Mouse (Mus musculus) forebrain, embryonic 12.5 days (tissue): Measurements from ENCODE around the gene Fkbp3. TPM values are rescaled to one million over a fixed set of nuclear protein-coding genes. Genes with fewer than 3 reads are reported as not detected.
"Not testable (repeated sequence)": the region's sequence is repeated elsewhere in the genome, so short reads cannot be mapped to it uniquely, and the experiment has no call there.

Experiments
- ATAC-seq: fragments of 200-750 bp; cut with Nextera tagmentation; 2 replicates; pipeline ENCODE4 v1.8.0; 2017; ENCODE audit warnings: moderate TSS enrichment; ENCODE audit not compliant: low FRiP score
- H3K27ac ChIP-seq: fragments of 300-500 bp; sonication (generic); 2 replicates; pipeline ENCODE4 v1.5.1; 2016; ENCODE audit warnings: mild to moderate bottlenecking
- H3K27me3 ChIP-seq: fragments of 300-500 bp; sonication (generic); 2 replicates; pipeline ENCODE4 v1.6.1; 2016; ENCODE audit warnings: mild to moderate bottlenecking
- H3K36me3 ChIP-seq: fragments of 300-500 bp; sonication (generic); replicated peaks from 2 replicates; pipeline ENCODE4 v1.6.1; 2016; ENCODE audit warnings: mild to moderate bottlenecking
- H3K4me1 ChIP-seq: fragments of 300-500 bp; sonication (generic); 2 replicates; pipeline ENCODE4 v1.6.1; 2016
- H3K4me2 ChIP-seq: fragments of 300-500 bp; sonication (generic); 2 replicates; pipeline ENCODE4 v1.6.1; 2016; ENCODE audit warnings: mild to moderate bottlenecking, moderate library complexity
- H3K4me3 ChIP-seq: fragments of 300-500 bp; sonication (generic); replicated peaks from 2 replicates; pipeline ENCODE4 v1.5.1; 2016; ENCODE audit warnings: mild to moderate bottlenecking
- H3K9ac ChIP-seq: fragments of 300-500 bp; sonication (generic); 2 replicates; pipeline ENCODE4 v1.6.1; 2016; ENCODE audit warnings: mild to moderate bottlenecking
- H3K9me3 ChIP-seq: fragments of 300-500 bp; sonication (generic); 2 replicates; pipeline ENCODE4 v1.6.1; 2016
- WGBS: fragments of 180-500 bp; shearing (Covaris S2); methylation state at CpG from one replicate; pipeline ENCODE4 v1.1.7; 2016; 5-methylcytosine and 5-hydroxymethylcytosine counted together
- polyA plus RNA-seq: library from polyadenylated mRNA; unstranded; fragments of >200 nt; fragmentation: Nextera tagmentation; extraction: Ambion mirVana; gene quantifications from 2 replicates; pipeline ENCODE4 v1.2.1, GENCODE M21; 2016

Gene Fkbp3
- 660 and 664 TPM in 2 replicates for polyA plus RNA-seq

DNA sequence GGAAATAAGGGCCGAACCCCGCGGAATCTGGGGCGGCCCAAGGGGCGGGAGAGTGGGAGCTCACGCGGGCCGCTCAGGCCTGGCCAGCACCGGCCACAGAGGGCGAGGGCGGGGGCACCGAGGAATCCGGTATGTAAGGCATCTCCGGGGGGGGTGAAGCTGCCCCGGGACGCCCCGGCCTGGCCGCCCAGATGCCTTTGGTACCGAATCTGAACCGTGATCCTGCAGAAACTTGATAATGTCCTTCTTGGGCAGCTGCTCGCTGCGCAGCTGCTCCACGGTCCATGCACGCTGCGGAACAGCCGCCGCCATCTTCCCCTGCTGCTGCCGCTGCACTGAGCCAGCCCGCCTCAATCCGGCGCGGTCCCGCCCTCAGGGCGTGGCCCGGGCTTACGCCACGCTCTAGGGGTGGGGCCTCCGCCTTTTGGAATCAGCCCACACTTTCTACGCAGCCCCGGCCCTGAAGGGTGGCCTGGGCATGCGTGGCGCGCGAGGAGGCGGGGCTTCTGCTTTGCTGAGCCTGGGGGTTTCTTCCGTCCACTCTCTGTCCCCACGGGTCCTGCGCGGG is at the start of gene Fkbp3:
Fkbp3 (minus strand) TSS at position 397 of the 568 bp plus-strand sequence.
- Histone ChIP-seq H3K4me3 (peak within 1 kb of the TSS; percentile 83), H3K4me1 (peaks cover 37% of the 10 kb centered on the region), H3K27me3 (no peaks in the 10 kb centered on the region), H3K9ac (peak within 1 kb of the TSS; percentile 94), H3K27ac (peak within 1 kb of the TSS; percentile 91), H3K36me3 (peaks cover 8% of the 10 kb centered on the region), H3K9me3 (no peaks in the 10 kb centered on the region), H3K4me2 (peak within 1 kb of the TSS; percentile 82)
- peak; percentile 99 for ATAC-seq
- under 1% methylated on average over 49 of the region's 49 CpGs for WGBS

DNA sequence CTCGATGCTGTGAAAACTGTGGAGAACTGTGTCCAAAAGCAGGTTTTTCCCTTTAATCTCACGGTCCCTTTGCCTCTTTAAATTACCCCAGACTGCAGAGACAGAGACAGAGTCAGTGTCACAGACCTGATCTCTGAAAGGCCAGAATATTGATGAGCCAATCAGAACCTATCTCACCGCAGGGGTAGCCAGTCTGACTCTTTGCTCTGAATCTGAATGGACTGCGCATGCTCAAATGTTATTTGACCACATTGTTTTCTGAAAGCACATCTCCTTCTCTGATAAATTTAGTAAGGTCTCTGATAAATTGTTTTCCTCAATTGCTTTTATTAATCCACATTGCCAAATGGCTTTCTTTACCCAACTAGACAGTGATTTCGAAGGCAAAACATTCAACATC is 45.6 kb upstream of the Fkbp3 start:
- H3K27me3 ChIP-seq, result no peaks in the 10 kb centered on the region

DNA sequence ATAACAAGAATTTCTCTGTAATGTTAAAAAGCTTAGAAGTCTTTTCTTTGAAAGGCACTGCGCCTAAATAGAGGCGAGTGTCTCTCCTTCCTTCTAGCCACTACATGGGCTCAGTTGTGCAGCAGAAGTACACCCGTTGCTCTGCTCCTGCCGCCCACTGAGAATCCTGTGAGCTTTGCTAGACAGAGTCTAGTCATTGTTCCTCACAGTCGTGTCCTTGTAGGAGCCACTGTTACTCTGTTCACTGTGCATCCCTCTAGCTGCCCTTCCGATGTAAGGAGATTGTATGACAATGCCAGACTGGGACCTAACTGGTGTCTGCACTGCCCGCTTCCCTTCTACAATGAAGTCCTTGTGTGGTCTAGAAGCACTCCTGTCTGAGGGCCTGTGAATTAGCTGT is 45.2 kb upstream of the Fkbp3 start:
- ATAC-seq, result no peak
- H3K4me2 ChIP-seq, result no peak overlapping the region
- 84% methylated on average over 7 of the region's 7 CpGs for WGBS
- H3K36me3 ChIP-seq, result peaks cover 64% of the 10 kb centered on the region
- H3K27me3 ChIP-seq, result no peaks in the 10 kb centered on the region
- H3K9me3 ChIP-seq, result no peaks in the 10 kb centered on the region
- H3K4me1 ChIP-seq, result no peaks in the 10 kb centered on the region
- H3K4me3 ChIP-seq, result no peak overlapping the region
- no peak overlapping the region for H3K27ac ChIP-seq
- H3K9ac ChIP-seq, result no peak overlapping the region

More for the DNA sequence above, 45.6 kb upstream of the Fkbp3 start:
- no peak overlapping the region for H3K9ac ChIP-seq
- H3K9me3 ChIP-seq, result no peaks in the 10 kb centered on the region
- WGBS, result 95% methylated on average over 5 of the region's 5 CpGs
- peaks cover 65% of the 10 kb centered on the region for H3K36me3 ChIP-seq
- no peak for ATAC-seq
- H3K4me3 ChIP-seq, result no peak overlapping the region
- no peak overlapping the region for H3K27ac ChIP-seq
- H3K4me1 ChIP-seq, result no peaks in the 10 kb centered on the region
- no peak overlapping the region for H3K4me2 ChIP-seq

GRCm38 (mm10) chr12:65114978-65115377 is 41.2 kb upstream of the Fkbp3 start:
- not testable (repeated sequence) for H3K9ac ChIP-seq, H3K4me3 ChIP-seq, H3K27ac ChIP-seq, H3K9me3 ChIP-seq, H3K4me2 ChIP-seq, H3K27me3 ChIP-seq, H3K4me1 ChIP-seq, ATAC-seq
- H3K36me3 ChIP-seq, result peaks cover 55% of the 10 kb centered on the region
- WGBS, result 90% methylated on average over 3 of the region's 3 CpGs

GRCm38 (mm10) chr12:65113925-65114324 is 40.1 kb upstream of the Fkbp3 start:
- ATAC-seq, result no peak
- Histone ChIP-seq H3K9ac (no peak overlapping the region), H3K4me1 (no peaks in the 10 kb centered on the region), H3K4me2 (no peak overlapping the region), H3K27ac (no peak overlapping the region), H3K36me3 (peaks cover 56% of the 10 kb centered on the region), H3K9me3 (no peaks in the 10 kb centered on the region), H3K27me3 (no peaks in the 10 kb centered on the region), H3K4me3 (no peak overlapping the region)
- 92% methylated on average over 4 of the region's 4 CpGs for WGBS

DNA sequence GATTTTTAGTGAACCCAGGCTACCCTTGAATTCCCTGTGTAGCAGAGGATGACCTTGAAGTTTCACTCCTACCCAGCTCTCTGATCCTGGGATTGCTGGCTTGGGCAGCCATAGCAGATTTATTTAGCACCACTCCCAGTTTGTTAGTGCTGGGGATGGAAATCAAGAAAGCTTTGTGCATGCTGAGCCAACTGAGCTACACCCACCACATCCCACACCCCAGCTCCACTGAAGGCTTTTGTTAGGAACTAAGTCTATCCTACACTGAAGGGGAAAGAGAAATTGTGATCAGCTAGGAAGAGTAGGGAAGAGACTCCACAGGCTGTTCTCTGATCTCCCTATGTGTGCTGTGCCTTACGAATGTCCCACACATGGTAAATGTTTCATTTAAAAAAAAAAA is 39.0 kb upstream of the Fkbp3 start:
- no peak overlapping the region for H3K4me3 ChIP-seq
- H3K9ac ChIP-seq, result no peak overlapping the region
- H3K4me2 ChIP-seq, result no peak overlapping the region
- H3K27ac ChIP-seq, result no peak overlapping the region
- peaks cover 53% of the 10 kb centered on the region for H3K36me3 ChIP-seq
- WGBS, result 83% methylated on average over 1 of the region's 1 CpGs
- H3K9me3 ChIP-seq, result no peaks in the 10 kb centered on the region
- ATAC-seq, result no peak
- no peaks in the 10 kb centered on the region for H3K27me3 ChIP-seq
- no peaks in the 10 kb centered on the region for H3K4me1 ChIP-seq

GRCm38 (mm10) chr12:65111503-65111902 is 37.7 kb upstream of the Fkbp3 start:
- Histone ChIP-seq H3K9me3 (no peaks in the 10 kb centered on the region), H3K4me2 (no peak overlapping the region), H3K4me1 (no peaks in the 10 kb centered on the region), H3K9ac (no peak overlapping the region), H3K27ac (no peak overlapping the region), H3K27me3 (no peaks in the 10 kb centered on the region), H3K4me3 (no peak overlapping the region), H3K36me3 (peaks cover 56% of the 10 kb centered on the region)
- no peak for ATAC-seq
- WGBS, result 92% methylated on average over 3 of the region's 3 CpGs

- H3K27ac ChIP-seq, result no peak overlapping the region
- 74% methylated on average over 1 of the region's 1 CpGs for WGBS
- H3K4me3 ChIP-seq, result no peak overlapping the region
- H3K4me2 ChIP-seq, result no peak overlapping the region
- no peaks in the 10 kb centered on the region for H3K4me1 ChIP-seq
- H3K9ac ChIP-seq, result no peak overlapping the region
- H3K9me3 ChIP-seq, result no peaks in the 10 kb centered on the region
- H3K36me3 ChIP-seq, result peaks cover 61% of the 10 kb centered on the region
- no peaks in the 10 kb centered on the region for H3K27me3 ChIP-seq
- ATAC-seq, result no peak
Measured at GRCm38 (mm10) chr12:65108746-65109145, 34.9 kb upstream of the Fkbp3 start.

DNA sequence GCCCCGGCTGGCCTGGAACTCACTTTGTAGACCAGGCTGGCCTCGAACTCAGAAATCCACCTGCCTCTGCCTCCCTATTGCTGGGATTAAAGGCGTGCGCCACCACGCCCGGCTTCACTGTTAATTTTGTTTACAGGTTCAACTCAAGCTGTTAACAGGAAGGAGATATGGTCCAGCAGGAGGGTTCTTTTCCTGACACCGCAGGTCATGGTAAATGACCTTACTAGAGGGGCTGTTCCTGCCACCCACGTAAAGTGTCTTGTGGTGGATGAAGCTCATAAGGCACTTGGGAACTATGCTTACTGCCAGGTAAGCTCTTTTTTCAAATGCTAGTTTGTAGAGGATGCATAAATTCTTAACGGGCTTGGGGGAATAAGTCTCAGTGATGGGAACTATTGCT is 3.1 kb upstream of the Fkbp3 start:
- Histone ChIP-seq H3K9me3 (no peaks in the 10 kb centered on the region), H3K4me3 (peak overlapping the region; percentile 83), H3K27me3 (no peaks in the 10 kb centered on the region), H3K4me1 (peaks cover 37% of the 10 kb centered on the region), H3K27ac (no peak overlapping the region), H3K9ac (peak overlapping the region; percentile 76; the same call in 1 of the 2 replicates), H3K36me3 (peaks cover 11% of the 10 kb centered on the region), H3K4me2 (peak overlapping the region; percentile 82)
- 92% methylated on average over 9 of the region's 9 CpGs for WGBS
- ATAC-seq, result no peak

GRCm38 (mm10) chr12:65075733-65076310 is 2.0 kb upstream of the Fkbp3 start:
- H3K27ac ChIP-seq, result peak overlapping the region; percentile 88
- no peaks in the 10 kb centered on the region for H3K27me3 ChIP-seq
- peaks cover 10% of the 10 kb centered on the region for H3K36me3 ChIP-seq
- ATAC-seq, result no peak
- peaks cover 37% of the 10 kb centered on the region for H3K4me1 ChIP-seq
- peak overlapping the region; percentile 76 for H3K9ac ChIP-seq
- peak overlapping the region; percentile 83 for H3K4me3 ChIP-seq
- H3K9me3 ChIP-seq, result no peaks in the 10 kb centered on the region
- under 1% methylated on average over 41 of the region's 41 CpGs for WGBS
- peak overlapping the region; percentile 82 for H3K4me2 ChIP-seq

DNA sequence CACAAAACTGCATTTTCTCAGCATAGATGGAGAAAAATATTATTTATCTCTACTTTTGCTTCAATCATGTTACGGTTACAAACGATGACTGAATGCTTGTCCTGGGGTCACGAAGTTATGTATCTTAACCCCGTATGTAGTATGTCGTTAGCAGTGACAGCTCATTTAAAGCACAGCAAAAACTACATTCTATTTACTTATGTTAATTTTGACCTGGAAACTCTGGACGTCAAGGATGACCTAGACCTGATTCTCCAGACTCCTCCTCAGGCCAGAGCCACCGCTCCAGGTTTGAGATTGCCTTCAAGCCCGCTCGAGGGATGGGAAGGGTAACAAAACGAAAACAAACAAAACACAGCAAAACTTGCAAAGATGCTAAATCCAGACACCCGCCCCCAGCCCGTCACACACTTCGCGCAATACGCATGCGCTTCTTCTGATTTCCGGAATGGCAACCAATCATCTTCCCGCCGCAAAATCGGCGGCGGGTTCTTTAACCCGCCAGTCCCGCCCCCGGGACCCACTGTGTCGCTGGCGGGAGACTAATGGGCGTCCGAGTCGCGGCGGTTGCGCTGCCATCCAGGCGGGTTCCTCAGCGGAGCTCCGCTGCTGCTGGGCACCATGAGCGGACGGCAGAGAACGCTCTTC is 1.4 kb upstream of the Fkbp3 start, which contains the start of gene Fancm:
Fancm (plus strand) TSS at position 519 of the 648 bp plus-strand sequence.
- peak; percentile 54 for ATAC-seq
- WGBS, result 3% methylated on average over 39 of the region's 39 CpGs
- H3K27ac ChIP-seq, result peak within 1 kb of the TSS; percentile 91
- peak within 1 kb of the TSS; percentile 83 for H3K4me3 ChIP-seq
- peaks cover 4% of the 10 kb centered on the region for H3K36me3 ChIP-seq
- peak within 1 kb of the TSS; percentile 76 for H3K9ac ChIP-seq
- H3K4me2 ChIP-seq, result peak within 1 kb of the TSS; percentile 82
- H3K27me3 ChIP-seq, result no peaks in the 10 kb centered on the region
- H3K9me3 ChIP-seq, result no peaks in the 10 kb centered on the region
- H3K4me1 ChIP-seq, result peaks cover 37% of the 10 kb centered on the region

GRCm38 (mm10) chr12:65074651-65075050 is 844 bp upstream of the Fkbp3 start:
- peak overlapping the region; percentile 83 for H3K4me3 ChIP-seq
- peak overlapping the region; percentile 82 for H3K4me2 ChIP-seq
- H3K9me3 ChIP-seq, result no peaks in the 10 kb centered on the region
- H3K27me3 ChIP-seq, result no peaks in the 10 kb centered on the region
- no peak overlapping the region for H3K9ac ChIP-seq
- H3K27ac ChIP-seq, result 0 out of 2 replicates have a peak overlapping the region, but pooled peaks have one; percentile 91
- ATAC-seq, result no peak
- WGBS, result 50% methylated on average over 7 of the region's 7 CpGs
- peaks cover 4% of the 10 kb centered on the region; the same call in 1 of the 2 replicates for H3K36me3 ChIP-seq
- H3K4me1 ChIP-seq, result peaks cover 37% of the 10 kb centered on the region
